Mouse (Mus musculus) bone marrow, adult 2 months (tissue): ENCODE data around the gene Mettl2.

ENCODE experiments used
- CTCF ChIP-seq: fragments of 200-500 bp; IDR thresholded peaks from 2 replicates; pipeline ENCODE4 v1.5.1; 2011; ENCODE audit warnings: low read length, control low read depth; ENCODE audit not compliant: control insufficient read depth, insufficient read depth
- POLR2A ChIP-seq: fragments of 200-500 bp; IDR thresholded peaks from 2 replicates; pipeline ENCODE4 v1.6.1; 2011; ENCODE audit warnings: low read depth, mild to moderate bottlenecking, control low read depth, low read length, borderline replicate concordance; ENCODE audit not compliant: control insufficient read depth

DNA sequence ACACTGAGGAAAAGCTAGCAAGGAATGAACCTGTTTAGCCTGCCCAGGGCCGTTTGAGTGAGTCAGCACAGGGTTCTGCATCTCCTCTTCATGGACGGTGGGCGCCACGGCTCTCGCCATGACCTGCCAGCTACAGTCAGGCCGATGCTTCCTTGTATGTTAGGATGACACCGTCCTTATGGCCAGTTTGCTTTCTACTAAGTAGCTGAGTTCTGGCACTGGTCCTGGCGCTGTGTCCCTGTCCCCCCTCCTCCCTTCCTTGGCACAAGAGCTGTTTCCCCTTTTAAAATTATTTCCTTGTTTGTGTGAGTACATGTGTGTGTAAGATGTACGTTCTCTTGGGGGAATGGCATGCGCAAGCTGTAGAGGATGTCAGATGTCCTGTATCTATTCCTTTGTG, 19.0 kb downstream of the Mettl2 start:
- TF ChIP-seq CTCF = no peak
- no peak for TF ChIP-seq POLR2A
